Mouse (Mus musculus): Measurements from ENCODE around the gene Hspb2. TPM values are rescaled to one million over a fixed set of nuclear protein-coding genes. Genes with fewer than 3 reads are reported as not detected.
A peak's percentile ranks its signal among the peaks of the same experiment; 100 is the strongest.

Hspb2 gene
- polyA plus RNA-seq, 1 experiment from 2014 or later = 6.0 TPM

DNA sequence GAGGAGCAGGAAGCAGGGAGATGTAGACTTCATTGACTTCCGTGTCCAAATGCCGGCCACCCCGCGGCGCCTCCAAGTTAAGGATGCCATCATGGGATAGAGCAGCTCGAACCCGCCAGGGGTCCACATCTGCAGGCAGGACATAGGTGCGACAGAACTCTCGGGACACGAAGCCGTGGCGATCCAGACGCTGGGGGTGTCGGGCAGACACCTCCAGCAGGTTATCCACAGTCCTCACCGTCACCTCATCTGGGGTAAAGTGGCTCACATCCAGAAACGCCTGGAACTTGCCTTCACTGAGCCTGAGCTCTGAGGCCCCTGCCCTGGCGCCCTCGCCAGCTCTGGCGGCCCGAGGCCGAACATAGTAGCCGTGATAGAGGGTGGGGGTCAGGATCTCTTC is 831 bp downstream of the Hspb2 start, which contains the start of gene Cryab:
Gene Cryab, plus strand, starts transcription at position 3 of the 400 bp plus-strand sequence.
- 0 out of 2 replicates have a peak within 1 kb of the TSS, but pooled peaks have one; percentile 22 for H3K9ac ChIP-seq (replicated peaks; ENCODE audit: low read length)
- peaks cover 17% of the 10 kb centered on the region for H3K4me1 ChIP-seq (ENCODE audit: insufficient read depth, low read length)
- WGBS = 73% methylated on average over 22 of the region's 22 CpGs

DNA sequence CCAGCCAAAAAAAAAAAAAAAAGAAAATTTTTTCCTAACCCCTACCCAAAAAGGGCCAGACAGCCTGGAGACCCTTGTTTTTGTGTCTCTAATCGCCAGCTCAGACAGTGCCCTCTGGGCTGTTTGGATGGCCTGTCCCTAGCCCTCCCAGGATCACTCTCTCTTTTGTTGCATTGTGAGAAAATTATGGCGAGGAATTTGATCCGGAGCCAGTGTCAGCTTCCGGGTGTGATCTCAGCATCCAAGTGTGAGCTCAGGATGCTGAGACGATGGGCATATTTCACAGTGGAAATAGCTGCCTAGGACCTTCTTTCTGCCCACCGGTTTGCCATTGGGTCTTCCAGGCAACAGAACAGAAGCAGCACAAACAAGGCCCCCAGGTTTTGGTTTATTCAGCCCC is 1.4 kb downstream of the Hspb2 start:
- H3K9me3 ChIP-seq (ENCODE audit: low read length) = no peaks in the 10 kb centered on the region
- no peaks in the 10 kb centered on the region for H3K36me3 ChIP-seq (ENCODE audit: insufficient read depth, low read length)
- H3K4me3 ChIP-seq (ENCODE audit: low read length) = no peak overlapping the region
- peaks cover 21% of the 10 kb centered on the region for H3K4me1 ChIP-seq (ENCODE audit: insufficient read depth, low read length)
- no peak overlapping the region for H3K9ac ChIP-seq (replicated peaks; ENCODE audit: low read length)
- H3K4me2 ChIP-seq (replicated peaks; ENCODE audit: low read depth, low read length) = no peak overlapping the region
- no peak overlapping the region for H3K27ac ChIP-seq (ENCODE audit: low read length)
- H3K27me3 ChIP-seq (ENCODE audit: insufficient read depth, low read length) = no peaks in the 10 kb centered on the region
- ATAC-seq (ENCODE audit: low FRiP score, low TSS enrichment) = no peak
- WGBS = 66% methylated on average over 6 of the region's 6 CpGs

More for the DNA sequence above, 831 bp downstream of the Hspb2 start, which contains the start of gene Cryab:
- peak within 1 kb of the TSS; percentile 81 for H3K27ac ChIP-seq (ENCODE audit: low read length)
- no peaks in the 10 kb centered on the region for H3K36me3 ChIP-seq (ENCODE audit: insufficient read depth, low read length)
- no peaks in the 10 kb centered on the region for H3K27me3 ChIP-seq (ENCODE audit: insufficient read depth, low read length)
- H3K9me3 ChIP-seq (ENCODE audit: low read length) = no peaks in the 10 kb centered on the region
- H3K4me3 ChIP-seq (ENCODE audit: low read length) = no peak within 1 kb of the TSS
- no peak for ATAC-seq (ENCODE audit: low FRiP score, low TSS enrichment)
- H3K4me2 ChIP-seq (replicated peaks; ENCODE audit: low read depth, low read length) = no peak within 1 kb of the TSS

DNA sequence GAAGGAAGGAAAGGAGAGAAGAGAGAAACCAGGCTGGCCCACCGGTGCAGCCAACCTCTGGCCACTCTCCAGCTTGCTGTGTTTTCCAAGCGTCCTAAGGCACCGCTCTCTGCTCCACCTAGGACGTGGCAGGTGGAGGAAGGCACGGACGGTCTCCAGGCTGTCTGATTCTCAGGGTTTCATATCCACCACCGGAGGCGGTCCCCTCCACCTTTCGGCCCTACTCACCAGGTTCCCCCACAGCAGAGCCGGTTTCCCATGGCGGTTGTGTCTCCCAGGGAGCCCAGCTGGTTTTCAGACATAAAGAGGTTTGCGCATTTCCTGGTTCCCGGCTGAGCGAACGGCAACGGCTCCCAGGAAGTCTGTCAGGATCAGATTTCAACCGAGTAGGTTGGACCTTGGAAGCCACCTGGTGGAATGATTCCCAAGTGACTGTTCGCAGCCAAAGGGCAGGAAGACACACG is 5.9 kb downstream of the Hspb2 start, which contains the start of gene 2310030G06Rik:
Gene 2310030G06Rik, minus strand, starts transcription at position 323 of the 464 bp plus-strand sequence.
- WGBS = 0% methylated on average over 19 of the region's 19 CpGs
- peak within 1 kb of the TSS; percentile 88 for H3K27ac ChIP-seq (ENCODE audit: low read length)
- H3K36me3 ChIP-seq (ENCODE audit: insufficient read depth, low read length) = no peaks in the 10 kb centered on the region
- H3K9me3 ChIP-seq (ENCODE audit: low read length) = no peaks in the 10 kb centered on the region
- H3K4me3 ChIP-seq (ENCODE audit: low read length) = peak within 1 kb of the TSS; percentile 58
- peak within 1 kb of the TSS; percentile 74 for H3K9ac ChIP-seq (replicated peaks; ENCODE audit: low read length)
- ATAC-seq (ENCODE audit: low FRiP score, low TSS enrichment) = peak; percentile 87
- H3K27me3 ChIP-seq (ENCODE audit: insufficient read depth, low read length) = no peaks in the 10 kb centered on the region
- peaks cover 6% of the 10 kb centered on the region; the same call in 1 of the 2 replicates for H3K4me1 ChIP-seq (ENCODE audit: insufficient read depth, low read length)
- peak within 1 kb of the TSS; percentile 62 for H3K4me2 ChIP-seq (replicated peaks; ENCODE audit: low read depth, low read length)

DNA sequence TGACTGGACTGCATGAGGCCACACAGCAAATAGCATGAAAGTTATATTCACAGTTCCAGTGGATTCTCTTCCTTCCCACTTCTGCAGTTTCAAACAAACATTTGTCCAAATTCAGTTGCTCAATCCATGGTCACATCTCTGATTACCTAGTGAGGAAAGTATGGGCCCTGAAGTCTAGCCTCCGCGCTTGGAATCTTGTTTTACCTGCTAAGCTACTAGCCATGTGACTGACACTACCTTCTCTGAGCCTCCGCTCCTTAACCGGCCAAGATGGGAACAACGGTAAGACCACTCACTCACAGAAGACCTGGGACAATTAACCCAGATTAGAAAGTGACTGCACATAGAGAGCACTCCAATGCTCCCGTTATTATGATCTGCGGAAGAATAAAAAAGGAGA is 6.3 kb downstream of the Hspb2 start:
- Histone ChIP-seq H3K27ac (ENCODE audit: low read length) (peak overlapping the region; percentile 88), H3K4me1 (ENCODE audit: insufficient read depth, low read length) (0 out of 2 replicates have a peak, but pooled peaks cover 6% of the 10 kb centered on the region), H3K4me3 (ENCODE audit: low read length) (peak overlapping the region; percentile 58), H3K9me3 (ENCODE audit: low read length) (no peaks in the 10 kb centered on the region), H3K27me3 (ENCODE audit: insufficient read depth, low read length) (no peaks in the 10 kb centered on the region), H3K9ac (replicated peaks; ENCODE audit: low read length) (peak overlapping the region; percentile 74), H3K36me3 (ENCODE audit: insufficient read depth, low read length) (no peaks in the 10 kb centered on the region), H3K4me2 (replicated peaks; ENCODE audit: low read depth, low read length) (peak overlapping the region; percentile 62)
- ATAC-seq (ENCODE audit: low FRiP score, low TSS enrichment) = peak; percentile 62; the same call in 1 of the 2 replicates
- 11% methylated on average over 7 of the region's 7 CpGs for WGBS

DNA sequence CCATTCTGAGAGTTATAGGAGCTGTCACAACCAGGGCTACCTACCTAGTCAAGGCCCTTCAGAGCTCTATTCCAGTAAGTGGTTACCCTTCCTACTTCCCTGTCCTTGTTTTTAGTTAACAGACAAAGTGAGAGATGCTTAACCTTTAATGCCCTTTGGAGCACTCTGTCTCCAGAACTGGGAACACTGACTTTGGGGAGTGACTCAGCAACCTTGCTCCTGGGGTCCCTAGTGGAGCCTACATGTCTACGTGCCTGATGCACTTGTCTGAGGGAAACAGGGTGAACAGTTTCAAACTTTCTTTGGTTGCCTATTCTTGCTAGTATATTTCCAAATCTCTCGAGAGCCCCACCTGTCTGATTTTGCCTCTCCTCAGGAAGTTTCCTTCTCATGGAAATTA is 9.4 kb downstream of the Hspb2 start:
- peaks cover 11% of the 10 kb centered on the region for H3K4me1 ChIP-seq (ENCODE audit: insufficient read depth, low read length)
- no peak overlapping the region for H3K4me3 ChIP-seq (ENCODE audit: low read length)
- H3K27me3 ChIP-seq (ENCODE audit: insufficient read depth, low read length) = no peaks in the 10 kb centered on the region
- no peak overlapping the region for H3K9ac ChIP-seq (replicated peaks; ENCODE audit: low read length)
- no peaks in the 10 kb centered on the region for H3K9me3 ChIP-seq (ENCODE audit: low read length)
- H3K36me3 ChIP-seq (ENCODE audit: insufficient read depth, low read length) = no peaks in the 10 kb centered on the region
- H3K4me2 ChIP-seq (replicated peaks; ENCODE audit: low read depth, low read length) = no peak overlapping the region
- no peak overlapping the region for H3K27ac ChIP-seq (ENCODE audit: low read length)
- 74% methylated on average over 2 of the region's 2 CpGs for WGBS
- no peak for ATAC-seq (ENCODE audit: low FRiP score, low TSS enrichment)

DNA sequence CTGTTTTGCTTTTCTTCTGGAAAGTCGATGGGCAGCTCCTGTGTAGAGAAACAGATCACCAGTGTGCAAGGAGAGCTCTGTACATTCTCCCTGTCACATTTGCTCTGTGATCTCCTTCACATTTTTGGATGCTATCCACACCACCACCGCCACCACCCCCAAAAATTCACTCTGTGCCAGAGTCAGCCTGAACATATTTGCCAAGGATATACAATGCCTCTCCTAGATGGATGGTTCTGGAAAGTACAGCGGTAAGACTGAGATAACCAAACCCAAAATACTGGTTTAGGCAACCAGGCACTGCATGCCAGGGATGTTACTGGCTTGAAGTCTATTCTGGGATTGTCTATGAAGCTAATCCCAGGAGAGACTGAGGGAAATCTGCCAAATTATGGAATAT is 9.9 kb downstream of the Hspb2 start:
- H3K4me2 ChIP-seq (replicated peaks; ENCODE audit: low read depth, low read length) = no peak overlapping the region
- H3K4me3 ChIP-seq (ENCODE audit: low read length) = no peak overlapping the region
- peaks cover 11% of the 10 kb centered on the region for H3K4me1 ChIP-seq (ENCODE audit: insufficient read depth, low read length)
- H3K9me3 ChIP-seq (ENCODE audit: low read length) = no peaks in the 10 kb centered on the region
- no peak overlapping the region for H3K27ac ChIP-seq (ENCODE audit: low read length)
- H3K27me3 ChIP-seq (ENCODE audit: insufficient read depth, low read length) = no peaks in the 10 kb centered on the region
- H3K9ac ChIP-seq (replicated peaks; ENCODE audit: low read length) = no peak overlapping the region
- H3K36me3 ChIP-seq (ENCODE audit: insufficient read depth, low read length) = no peaks in the 10 kb centered on the region
- no peak for ATAC-seq (ENCODE audit: low FRiP score, low TSS enrichment)
- 82% methylated on average over 3 of the region's 3 CpGs for WGBS

DNA sequence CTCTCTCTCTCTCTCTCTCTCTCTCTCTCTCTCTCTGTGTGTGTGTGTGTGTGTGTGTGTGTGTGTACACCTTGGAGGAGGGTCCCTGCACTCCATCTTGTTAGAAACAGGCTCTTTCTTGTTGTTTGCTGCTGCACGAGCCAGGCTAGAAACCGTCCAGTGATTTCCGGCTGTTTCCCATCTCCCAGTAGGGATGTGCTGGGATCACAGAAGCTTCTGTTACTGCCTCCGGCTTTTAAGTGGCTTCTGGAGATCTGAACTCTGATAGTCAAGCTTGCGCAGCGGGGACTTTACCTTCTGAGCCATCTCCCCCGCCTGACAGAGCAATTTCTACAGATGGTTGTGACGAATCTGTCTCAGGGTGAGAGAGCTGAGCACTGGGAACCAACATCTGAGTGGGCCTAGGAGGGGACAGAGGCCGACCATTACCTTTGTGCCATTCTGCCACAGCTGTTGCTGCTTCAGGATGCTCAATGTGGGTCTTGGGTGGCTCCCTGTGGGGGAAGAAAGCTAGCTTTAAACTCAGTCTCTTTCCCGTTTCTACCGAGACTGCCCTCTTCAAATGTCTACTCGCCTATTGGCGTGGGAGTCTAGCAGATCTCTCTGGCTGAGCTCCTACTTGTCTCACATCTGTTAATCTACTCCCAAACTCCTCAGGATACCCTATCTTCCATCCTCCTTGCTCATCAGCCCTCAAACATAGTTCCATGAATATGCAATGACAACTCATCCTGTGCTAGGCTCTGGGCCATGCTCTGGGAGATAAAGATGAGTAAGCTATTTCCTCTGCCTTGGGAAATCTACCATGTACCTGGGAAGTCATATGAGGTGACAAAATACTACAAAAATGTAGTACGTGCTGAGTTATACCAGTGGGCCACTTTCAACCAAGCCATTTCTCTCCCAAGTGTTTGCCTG is 11.0 kb downstream of the Hspb2 start:
- no peak overlapping the region for H3K4me3 ChIP-seq (ENCODE audit: low read length)
- H3K27me3 ChIP-seq (ENCODE audit: insufficient read depth, low read length) = no peaks in the 10 kb centered on the region
- H3K4me2 ChIP-seq (replicated peaks; ENCODE audit: low read depth, low read length) = no peak overlapping the region
- no peak overlapping the region for H3K9ac ChIP-seq (replicated peaks; ENCODE audit: low read length)
- H3K4me1 ChIP-seq (ENCODE audit: insufficient read depth, low read length) = peaks cover 11% of the 10 kb centered on the region
- 88% methylated on average over 14 of the region's 14 CpGs for WGBS
- H3K9me3 ChIP-seq (ENCODE audit: low read length) = no peaks in the 10 kb centered on the region
- no peak for ATAC-seq (ENCODE audit: low FRiP score, low TSS enrichment)
- no peak overlapping the region for H3K27ac ChIP-seq (ENCODE audit: low read length)
- H3K36me3 ChIP-seq (ENCODE audit: insufficient read depth, low read length) = no peaks in the 10 kb centered on the region

DNA sequence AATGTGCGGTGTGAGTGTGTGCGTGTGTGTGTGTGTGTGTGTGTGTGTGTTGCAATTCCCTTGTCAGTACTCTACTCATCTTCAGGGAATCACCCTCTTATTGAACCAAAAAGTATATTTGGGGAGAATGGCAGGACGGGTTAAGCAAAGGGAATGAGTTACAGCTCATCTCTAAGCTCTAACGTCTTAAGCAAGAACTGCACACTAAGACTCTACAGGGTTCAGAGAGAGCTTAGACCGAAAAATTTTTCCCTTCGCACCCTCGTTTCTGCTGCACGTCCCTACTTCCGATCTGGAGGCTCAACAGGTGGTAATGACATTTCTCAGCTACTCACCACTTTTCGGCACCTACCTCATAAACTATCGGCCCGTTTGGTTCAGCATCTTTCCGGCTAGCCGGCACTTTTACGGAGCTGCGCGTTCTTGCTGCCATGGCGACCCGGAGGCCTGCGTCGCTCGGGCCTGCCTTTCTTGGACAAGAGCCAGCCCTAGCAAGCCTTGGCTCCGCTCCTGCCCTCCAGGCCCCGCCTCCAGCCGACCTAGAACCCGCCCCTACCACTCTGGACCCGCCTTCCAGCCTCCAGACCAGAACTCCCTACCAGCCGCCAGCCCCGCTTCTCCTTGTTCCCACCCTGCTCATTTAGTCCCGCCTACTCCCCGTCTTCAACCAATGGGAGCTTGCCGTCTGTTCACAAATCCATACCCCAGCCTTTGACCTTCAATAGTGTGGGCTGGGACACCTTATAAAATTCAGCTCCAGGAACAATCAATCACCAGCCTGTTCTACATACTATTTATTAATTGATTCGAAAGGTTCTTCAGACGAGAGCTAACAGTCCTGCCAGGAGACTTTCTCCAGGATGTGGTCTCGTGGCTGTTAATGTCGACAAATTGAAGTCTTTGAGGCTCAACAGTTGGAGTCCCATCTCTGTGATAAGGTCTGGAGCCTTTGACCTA is 13.0 kb downstream of the Hspb2 start, which contains the start of gene Dixdc1:
Gene Dixdc1, minus strand, starts transcription at position 604 of the 957 bp plus-strand sequence.
- Histone ChIP-seq H3K9ac (replicated peaks; ENCODE audit: low read length) (peak within 1 kb of the TSS; percentile 51; the same call in 1 of the 2 replicates), H3K27ac (ENCODE audit: low read length) (no peak within 1 kb of the TSS)
- WGBS = 13% methylated on average over 36 of the region's 36 CpGs

DNA sequence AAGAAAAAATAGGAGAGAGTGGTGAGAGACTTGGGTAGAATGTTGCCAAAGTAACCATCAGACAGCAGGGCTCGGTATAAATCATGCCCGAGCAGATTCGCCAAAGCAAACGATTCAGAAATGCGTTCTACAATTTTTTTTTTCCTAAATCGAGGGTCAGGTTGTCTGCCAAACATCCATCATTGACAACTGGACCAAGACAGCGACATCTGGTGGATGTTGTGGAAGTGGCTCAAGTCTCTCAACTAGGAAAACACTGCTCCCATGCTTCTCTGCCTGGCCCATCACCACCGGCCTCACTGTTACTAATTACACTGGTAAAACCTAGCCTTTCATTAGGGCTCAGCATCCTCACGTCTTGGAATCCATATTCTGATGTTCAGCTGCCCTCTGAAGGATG is 17.2 kb downstream of the Hspb2 start:
- H3K4me2 ChIP-seq (replicated peaks; ENCODE audit: low read depth, low read length) = no peak overlapping the region; the same call in 1 of the 2 replicates
- no peak overlapping the region for H3K4me3 ChIP-seq (ENCODE audit: low read length)
- H3K36me3 ChIP-seq (ENCODE audit: insufficient read depth, low read length) = no peaks in the 10 kb centered on the region
- peaks cover 6% of the 10 kb centered on the region for H3K4me1 ChIP-seq (ENCODE audit: insufficient read depth, low read length)
- no peak overlapping the region for H3K27ac ChIP-seq (ENCODE audit: low read length)
- H3K27me3 ChIP-seq (ENCODE audit: insufficient read depth, low read length) = no peaks in the 10 kb centered on the region; the same call in 1 of the 2 replicates
- H3K9me3 ChIP-seq (ENCODE audit: low read length) = no peaks in the 10 kb centered on the region
- 2% methylated on average over 9 of the region's 9 CpGs for WGBS
- H3K9ac ChIP-seq (replicated peaks; ENCODE audit: low read length) = no peak overlapping the region
- no peak for ATAC-seq (ENCODE audit: low FRiP score, low TSS enrichment)

More for the DNA sequence above, 13.0 kb downstream of the Hspb2 start, which contains the start of gene Dixdc1:
- Histone ChIP-seq H3K36me3 (ENCODE audit: insufficient read depth, low read length) (no peaks in the 10 kb centered on the region), H3K4me2 (replicated peaks; ENCODE audit: low read depth, low read length) (peak within 1 kb of the TSS; percentile 69), H3K4me1 (ENCODE audit: insufficient read depth, low read length) (peaks cover 6% of the 10 kb centered on the region), H3K9me3 (ENCODE audit: low read length) (no peaks in the 10 kb centered on the region), H3K27me3 (ENCODE audit: insufficient read depth, low read length) (no peaks in the 10 kb centered on the region; the same call in 1 of the 2 replicates), H3K4me3 (ENCODE audit: low read length) (peak within 1 kb of the TSS; percentile 48)
- ATAC-seq (ENCODE audit: low FRiP score, low TSS enrichment) = peak; percentile 98
